Mouse (Mus musculus): Measurements from ENCODE around the gene Mgat3. TPM values are rescaled to one million over a fixed set of nuclear protein-coding genes. Genes with fewer than 3 reads are reported as not detected.

The Mgat3 gene
- 18.4 and 25.7 TPM in 2 replicates for polyA plus RNA-seq (2012; rRNA removed)

DNA sequence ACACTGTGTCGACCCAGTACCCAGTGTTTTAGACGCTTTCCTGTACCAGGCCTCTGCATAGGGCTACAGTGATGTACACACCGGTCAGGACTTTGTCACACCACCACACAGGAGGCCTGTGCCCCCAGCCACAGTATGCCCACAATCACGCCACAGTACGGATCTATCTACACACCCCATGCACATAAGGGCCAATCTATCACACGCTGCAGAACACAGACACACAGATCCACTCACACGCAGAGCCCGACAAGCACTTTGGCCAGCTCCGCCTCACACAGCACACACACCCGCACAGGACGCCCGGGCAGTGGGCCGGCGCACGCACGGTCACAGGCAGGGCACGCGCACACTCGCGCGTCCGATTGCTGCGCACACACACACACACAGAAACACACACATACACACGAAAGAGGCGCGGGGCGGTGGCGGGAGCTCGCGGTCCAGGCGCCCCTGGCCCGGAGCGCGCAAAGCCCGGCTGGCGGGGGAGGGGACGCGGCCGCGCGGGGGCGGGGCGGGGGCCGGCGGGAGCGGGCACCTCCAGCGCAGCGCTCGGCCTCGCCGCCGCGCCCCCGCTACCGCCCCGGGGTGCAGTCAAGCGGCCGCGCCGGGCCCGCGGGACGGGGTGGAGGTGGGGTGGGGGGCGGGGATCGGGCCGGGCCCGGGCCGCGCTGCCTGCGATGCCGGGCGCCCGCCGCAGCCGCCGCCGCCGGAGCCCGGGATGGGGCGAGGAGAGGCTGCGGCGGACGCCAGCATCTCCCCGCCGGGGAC is at the start of gene Mgat3:
Gene Mgat3, plus strand, starts transcription at position 721 of the 771 bp plus-strand sequence.

DNA sequence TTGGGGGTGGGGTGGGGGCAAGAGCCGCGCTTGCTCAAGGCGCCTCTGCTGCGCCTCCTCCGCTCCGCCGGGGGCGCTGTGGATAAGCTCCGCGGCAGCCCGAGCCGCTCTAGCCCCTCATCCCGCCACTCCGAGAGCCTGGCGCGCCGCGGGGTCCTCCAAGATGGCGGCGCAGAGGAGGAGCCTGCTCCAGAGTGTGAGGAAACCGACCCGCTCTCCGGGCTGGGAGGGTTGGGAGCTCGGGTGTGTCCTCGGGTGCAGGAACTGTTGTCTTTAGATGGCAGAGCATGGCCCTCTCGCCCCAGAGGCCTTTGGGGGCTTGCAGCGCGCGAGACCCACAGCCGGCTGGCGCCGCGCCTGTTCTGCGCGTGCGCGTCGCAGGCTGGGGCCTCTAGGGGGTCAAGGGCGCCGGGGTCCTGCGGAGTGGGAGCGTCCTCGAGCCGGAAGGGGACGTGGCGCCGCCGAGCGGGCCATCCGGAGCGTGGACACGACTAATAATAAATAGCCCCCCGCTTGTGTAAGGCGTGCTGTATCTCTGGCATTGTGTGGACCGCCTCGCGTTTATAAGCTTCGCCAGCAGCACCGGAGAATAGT is 40.4 kb upstream of the Mgat3 start, which contains the start of gene Tab1:
Gene Tab1, plus strand, starts transcription at position 135 of the 594 bp plus-strand sequence.

DNA sequence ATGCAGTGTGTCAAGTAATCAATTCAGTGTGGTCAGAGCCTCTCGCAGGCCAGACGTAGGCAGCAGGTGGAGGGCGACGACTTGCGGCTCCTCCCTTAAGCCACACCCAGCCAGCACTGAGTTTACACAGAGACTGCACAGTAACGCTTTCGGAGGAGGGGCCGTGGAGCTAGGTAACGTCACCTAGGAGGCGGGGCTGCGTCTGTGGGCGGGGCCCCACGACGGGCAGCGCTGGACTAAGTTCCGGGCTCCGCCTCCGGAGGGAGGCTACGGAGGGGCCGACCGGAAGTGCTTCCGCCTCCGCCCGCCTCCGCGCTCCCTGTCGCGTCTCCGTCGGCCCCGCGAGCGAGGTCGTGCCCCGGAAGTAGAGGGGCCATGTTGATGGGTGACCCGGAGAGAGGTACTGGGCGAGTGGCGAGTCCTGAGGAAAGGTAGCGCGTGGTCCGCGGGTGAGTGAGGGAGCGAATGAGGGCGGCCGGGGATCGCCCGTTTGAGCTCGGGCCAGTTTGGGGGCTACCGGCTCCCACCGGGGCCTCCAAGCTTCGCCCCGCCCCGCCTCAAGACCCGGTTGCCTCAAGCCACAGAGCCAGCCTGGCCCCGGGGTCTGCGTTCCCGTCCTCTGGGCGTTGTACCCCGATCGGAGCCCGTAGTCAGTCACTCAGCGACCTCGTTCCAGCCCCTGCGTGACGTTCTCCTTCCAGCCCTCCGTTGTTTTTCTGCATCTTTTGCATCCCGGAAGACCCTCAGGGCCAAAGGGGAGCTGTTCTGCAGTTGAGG is 60.4 kb downstream of the Mgat3 start, which contains the start of gene Mief1:
Gene Mief1, plus strand, starts transcription at position 286 of the 777 bp plus-strand sequence.

DNA sequence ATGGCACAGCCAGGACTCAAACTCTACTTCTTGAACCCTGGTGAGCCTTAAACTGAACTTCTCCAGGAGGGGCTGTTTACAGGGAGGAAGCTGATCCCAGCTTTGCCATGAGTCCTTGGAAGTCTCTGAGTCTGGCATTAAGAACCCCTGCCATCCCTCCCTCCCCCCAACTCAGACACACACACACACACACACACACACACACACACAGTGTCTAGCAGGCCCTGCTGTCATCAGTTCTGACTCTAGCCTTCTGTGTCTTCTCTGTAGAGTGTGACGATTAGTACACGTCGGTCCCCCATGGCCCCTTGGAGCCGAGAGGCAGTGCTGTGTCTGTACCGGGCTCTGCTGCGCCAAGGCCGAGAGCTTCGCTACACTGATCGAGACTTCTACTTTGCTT is 62.0 kb downstream of the Mgat3 start, which contains the start of gene AC140267.1:
Gene AC140267.1, plus strand, starts transcription at position 301 of the 400 bp plus-strand sequence.

DNA sequence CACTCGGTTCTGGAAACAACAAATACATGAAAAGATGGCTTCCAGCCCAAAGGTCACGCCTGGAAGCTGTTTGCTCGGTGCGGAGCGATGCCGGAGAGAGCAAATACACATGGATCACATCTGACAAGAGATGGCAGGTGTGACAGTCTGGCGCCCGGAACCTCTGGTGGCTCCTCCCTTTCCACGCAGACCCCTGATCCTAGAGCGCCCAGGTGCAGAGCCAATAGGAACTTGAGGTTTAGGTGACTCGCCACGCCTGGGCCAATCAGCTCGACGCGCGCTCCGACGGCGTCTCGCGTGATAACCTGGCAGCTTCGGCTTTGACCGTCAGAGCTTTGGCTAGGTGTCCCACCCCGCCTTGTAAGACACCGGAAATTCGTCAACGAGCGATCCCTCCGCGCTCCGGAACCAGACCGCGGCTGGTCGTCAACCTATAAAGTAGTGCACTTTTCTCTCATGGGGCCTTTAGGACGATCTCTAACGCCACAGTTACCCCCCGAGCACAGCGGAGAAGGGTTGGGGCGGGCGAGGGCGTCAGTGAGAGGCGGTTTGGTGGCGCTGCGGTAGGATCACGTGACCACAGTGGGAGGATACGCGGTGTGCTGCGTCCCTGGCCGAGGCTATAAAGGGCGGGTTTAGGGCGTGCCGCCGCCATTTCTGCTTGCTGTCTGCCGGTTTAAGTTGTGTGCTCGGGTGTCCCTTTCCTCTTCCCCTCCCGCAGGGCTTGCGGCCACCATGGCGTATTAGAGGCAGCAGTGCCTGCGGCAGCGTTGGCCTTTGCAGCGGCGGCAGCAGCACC is 81.5 kb downstream of the Mgat3 start, which contains the start of gene Atf4:
Gene Atf4, plus strand, starts transcription at position 338 of the 799 bp plus-strand sequence.

DNA sequence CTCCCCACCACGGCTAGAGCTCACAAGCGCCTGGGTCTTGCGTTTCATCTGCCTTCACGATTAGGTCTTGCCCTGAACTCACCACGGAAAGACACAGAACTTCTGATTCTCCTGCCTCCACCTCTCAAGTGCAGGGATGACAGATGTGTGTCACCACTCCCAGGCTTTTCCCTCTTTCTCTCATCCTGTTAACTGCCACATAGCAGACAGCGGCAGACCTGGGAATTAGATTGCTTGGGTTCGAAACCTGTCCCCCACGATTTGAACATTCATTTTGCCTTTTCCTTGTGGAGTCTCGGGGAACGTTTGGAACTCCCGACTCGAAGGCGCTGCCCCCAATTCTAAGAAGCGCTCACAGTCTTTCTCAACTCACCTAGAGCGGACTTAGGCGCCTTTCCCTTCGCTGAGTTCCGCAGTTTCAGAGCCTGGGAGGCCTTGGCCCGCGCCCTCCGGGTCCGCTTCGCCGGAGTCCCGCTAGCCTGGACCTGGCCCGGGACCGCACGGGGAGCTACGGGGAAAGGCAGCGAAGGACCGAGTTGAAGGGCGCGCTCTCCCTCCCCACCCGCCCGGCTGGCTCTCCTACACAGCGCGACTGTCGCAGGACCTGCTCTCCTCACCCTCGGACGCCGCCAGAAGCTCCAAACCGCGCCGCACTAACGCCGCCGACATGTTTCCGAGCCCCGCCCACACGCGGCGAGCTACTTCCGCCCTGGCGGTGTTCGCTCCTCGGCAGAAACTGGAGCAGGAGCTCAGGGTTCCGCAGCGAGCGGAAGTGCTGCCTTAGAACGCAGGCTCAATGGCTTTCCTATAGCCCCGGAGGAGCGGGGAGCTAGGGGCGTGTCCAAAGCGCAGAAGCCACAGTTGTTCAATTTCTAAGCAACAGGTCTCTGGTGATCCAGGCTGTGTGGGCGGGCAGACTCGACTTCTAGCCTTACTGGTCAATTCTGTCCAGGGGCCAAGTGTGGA is 90.4 kb downstream of the Mgat3 start, which contains the start of gene Rps19bp1:
Gene Rps19bp1, minus strand, starts transcription at position 706 of the 966 bp plus-strand sequence.

Other genes starting within 250 kb of the Mgat3 start
- gene Cbx7, start 202.6 kb upstream of the Mgat3 start, polyA plus RNA-seq (2012; rRNA removed), result 5.6 and 6.8 TPM in 2 replicates
- 5.6 and 7.3 TPM in 2 replicates for gene Pdgfb, start 158.7 kb upstream of the Mgat3 start, polyA plus RNA-seq (2012; rRNA removed)
- 8.3 and 9.4 TPM in 2 replicates for gene Syngr1, start 82.4 kb upstream of the Mgat3 start, polyA plus RNA-seq (2012; rRNA removed)
- gene Rpl3, start 81.9 kb upstream of the Mgat3 start, polyA plus RNA-seq (2012; rRNA removed), result 1,781 and 2,200 TPM in 2 replicates
- 31.9 and 42.8 TPM in 2 replicates for gene Tab1, start 40.6 kb upstream of the Mgat3 start, polyA plus RNA-seq (2012; rRNA removed)
- gene Mief1, start 60.3 kb downstream of the Mgat3 start, polyA plus RNA-seq (2012; rRNA removed), result 14.8 and 18.4 TPM in 2 replicates
- gene AC140267.1, start 62.1 kb downstream of the Mgat3 start, polyA plus RNA-seq (2012; rRNA removed), result not detected in 2 replicates
- gene Atf4, start 81.5 kb downstream of the Mgat3 start, polyA plus RNA-seq (2012; rRNA removed), result 239 and 315 TPM in 2 replicates
- 43.9 and 57.8 TPM in 2 replicates for gene Rps19bp1, start 90.6 kb downstream of the Mgat3 start, polyA plus RNA-seq (2012; rRNA removed)
- 0.36 and 0.43 TPM in 2 replicates for gene Cacna1i, start 113.5 kb downstream of the Mgat3 start, polyA plus RNA-seq (2012; rRNA removed)

Measured in central nervous system, embryonic 11.5 days (tissue).